Mouse (Mus musculus) testis, adult 2 months (tissue): ENCODE results near the gene Gm11627.

Source experiments
- CTCF ChIP-seq: fragments of 200-500 bp; IDR thresholded peaks from 2 replicates; pipeline ENCODE4 v1.5.1; 2012; ENCODE audit warnings: low read depth, mild to moderate bottlenecking, inconsistent platforms, low read length, moderate library complexity; ENCODE audit not compliant: control insufficient read depth, insufficient read depth, insufficient replicate concordance
- POLR2A ChIP-seq: fragments of 200-500 bp; IDR thresholded peaks from 2 replicates; pipeline ENCODE4 v1.6.1; 2012; ENCODE audit warnings: low read depth, mild to moderate bottlenecking, inconsistent platforms, low read length, moderate library complexity; ENCODE audit not compliant: control insufficient read depth

- TF ChIP-seq CTCF (no peak), POLR2A (no peak)
Observed at GRCm38 (mm10) chr11:102557386-102557785, 21.9 kb downstream of the Gm11627 start.
